Mouse (Mus musculus) CD8-positive naive resting alpha-beta T cell, adult 2 months (primary cell): Measurements from ENCODE around the gene Grin2a.
"Not testable (repeated sequence)": the region's sequence is repeated elsewhere in the genome, so short reads cannot be mapped to it uniquely, and the experiment has no call there.

ENCODE experiments used
- DNase-seq, 2 experiments: peaks; one replicate each; pipeline ENCODE4 v3.0.0; 2022; ENCODE audit warnings: low read depth in 2 of 2, low spot score in 2 of 2

The Grin2a gene

DNA sequence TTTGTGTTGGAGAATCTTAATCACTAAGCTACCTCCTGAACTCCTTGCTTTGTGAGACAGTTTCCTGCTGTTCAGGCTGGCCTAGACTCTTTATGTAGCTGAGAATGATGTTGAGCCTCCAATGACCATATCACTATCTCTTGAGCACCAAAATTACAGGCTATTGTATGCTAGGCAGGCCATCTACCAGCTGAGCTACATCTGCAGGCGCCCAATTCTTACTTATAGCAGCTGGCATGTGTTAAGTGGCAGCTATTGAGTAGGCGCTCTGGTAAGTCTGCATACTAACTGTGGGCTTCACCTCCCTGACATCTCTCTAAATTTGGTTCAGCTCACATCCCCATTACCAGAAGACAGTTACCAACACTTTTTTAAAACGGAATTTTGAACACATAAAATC, 331.3 kb downstream of the Grin2a start:
- DNase-seq: no peak

- no peak for DNase-seq
Measured at GRCm38 (mm10) chr16:9663508-9663907, 331.9 kb downstream of the Grin2a start.

DNA sequence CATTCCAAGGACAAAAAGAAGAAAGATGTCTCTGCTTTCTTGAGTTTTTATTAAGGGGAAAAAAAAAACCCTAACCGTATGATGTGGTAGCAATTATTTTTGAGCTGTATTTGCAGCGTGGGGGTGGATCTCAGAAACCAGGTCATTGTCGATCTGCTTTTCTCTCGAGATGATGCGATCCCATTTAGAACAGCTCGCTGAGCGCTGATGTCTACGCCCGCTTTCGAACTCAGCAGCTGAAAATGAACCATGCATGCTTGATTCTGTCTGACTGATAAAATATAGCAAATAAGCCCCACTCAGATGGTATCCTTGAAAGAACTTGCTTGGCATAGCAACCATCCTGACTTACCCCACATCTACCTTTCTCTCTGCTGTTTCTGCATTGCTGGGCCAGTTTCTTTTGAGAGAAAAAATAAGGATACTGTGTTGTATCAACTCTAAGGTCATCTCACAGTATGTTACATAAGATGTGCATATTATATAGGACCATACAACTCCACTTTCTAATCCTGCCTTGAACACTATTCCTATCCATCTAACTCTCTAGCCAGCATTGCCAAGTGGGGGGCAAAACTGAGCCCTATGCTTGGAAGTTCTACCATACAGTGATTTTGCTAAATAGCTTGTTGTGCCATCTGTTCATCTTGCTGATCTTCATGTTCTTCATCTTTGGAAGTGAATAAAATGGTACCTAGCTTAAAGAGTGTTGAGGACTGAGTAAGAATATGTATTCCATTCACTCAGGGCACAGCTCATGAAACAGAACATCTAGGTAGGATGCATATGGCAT, 369.5 kb downstream of the Grin2a start:
- no peak for DNase-seq

DNA sequence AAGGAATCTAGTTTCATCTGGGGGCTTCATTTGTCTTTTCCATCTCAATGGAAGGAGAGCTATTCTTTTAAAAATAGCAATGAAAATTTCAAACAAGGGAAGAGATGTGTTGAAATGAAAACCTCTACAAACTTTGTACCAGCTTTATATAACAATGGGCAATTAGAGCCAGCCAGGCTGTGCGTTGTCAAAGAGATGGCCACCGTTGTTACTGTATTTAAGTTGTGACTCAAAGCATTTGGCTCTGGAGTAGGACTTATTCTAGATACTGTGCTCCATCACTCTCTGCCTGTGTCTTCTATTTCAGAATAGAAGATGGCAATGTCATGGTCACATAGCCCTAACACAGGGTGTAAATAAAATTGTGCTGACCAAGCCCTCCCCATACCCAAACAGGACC, 371.0 kb downstream of the Grin2a start:
- no peak for DNase-seq

DNA sequence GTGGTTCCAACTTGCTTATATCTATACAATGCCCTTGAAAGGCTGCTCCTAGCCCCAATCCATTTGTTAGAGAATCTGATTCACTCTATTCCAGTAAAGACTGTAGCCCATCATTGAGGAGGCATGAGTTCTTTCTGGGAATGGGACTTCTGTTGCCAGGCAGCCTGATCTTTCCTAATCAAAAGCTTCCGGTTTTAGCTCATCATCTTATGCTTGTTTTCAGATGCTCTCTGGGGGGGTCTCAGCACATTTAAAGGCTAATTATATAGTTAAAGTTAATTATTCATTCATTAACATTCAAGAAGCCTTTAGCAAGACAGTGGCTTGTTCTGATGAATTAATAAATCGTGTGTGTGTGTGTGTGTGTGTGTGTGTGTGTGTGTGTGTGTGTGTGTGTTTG, 377.2 kb downstream of the Grin2a start:
- DNase-seq: no peak

DNA sequence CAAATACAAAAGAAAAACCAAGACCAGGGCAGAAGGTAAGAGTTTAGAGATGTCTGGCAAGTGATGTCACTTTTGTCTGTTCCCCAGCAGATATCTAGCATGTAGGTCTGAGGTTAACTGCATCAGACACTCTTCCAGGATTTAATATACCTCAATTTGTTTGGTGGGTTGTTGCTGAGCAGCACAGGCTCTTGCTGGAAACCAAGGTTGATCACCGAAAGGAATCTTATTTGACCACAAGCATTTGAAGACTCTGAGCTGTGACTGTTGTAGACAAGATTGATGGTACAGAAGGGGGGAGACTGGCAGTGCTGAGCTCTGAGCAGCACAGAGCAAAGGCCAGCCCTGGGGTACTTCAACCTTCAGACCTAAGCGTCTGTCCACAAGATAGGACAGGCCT, 378.1 kb downstream of the Grin2a start:
- no peak for DNase-seq

GRCm38 (mm10) chr16:9616807-9617206, 378.6 kb downstream of the Grin2a start:
- no peak for DNase-seq

DNA sequence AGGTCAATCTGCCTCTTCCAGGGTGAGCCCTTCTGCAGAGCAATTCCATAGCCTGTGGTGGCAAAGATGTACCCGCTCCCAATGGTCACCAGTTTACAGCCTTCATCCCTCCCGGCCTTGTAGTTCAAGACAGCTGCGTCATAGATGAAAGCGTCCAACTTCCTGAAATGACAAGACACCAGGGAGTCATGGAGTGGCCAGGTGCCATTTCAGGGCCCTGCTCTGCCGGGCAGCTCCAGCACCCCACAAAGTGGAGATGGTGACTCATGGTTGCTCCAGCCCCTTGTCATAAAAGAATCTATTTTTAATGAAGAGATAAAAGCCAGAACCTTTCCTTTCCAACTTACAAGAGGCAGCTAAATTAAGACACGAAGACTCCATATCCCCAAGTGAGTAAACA, 382.8 kb downstream of the Grin2a start:
- not testable (repeated sequence) for DNase-seq

DNA sequence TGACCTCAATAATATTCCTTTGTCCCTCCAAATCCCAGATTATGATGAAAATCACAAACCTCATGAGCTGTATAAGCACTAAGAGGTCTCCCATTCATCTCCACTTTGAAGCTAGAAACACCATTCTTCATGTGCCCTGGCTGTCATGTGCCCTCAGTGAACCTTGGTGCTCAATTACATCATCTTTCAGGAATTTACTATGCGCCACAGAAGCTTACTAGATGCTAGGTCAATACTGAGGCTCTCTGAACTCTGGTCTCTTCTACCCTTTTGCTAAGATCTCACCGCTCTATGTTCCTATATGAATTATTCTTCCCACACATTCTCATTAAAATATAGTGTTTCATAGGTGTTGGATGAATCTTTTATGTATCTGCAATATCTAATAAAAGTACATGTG, 387.9 kb downstream of the Grin2a start:
- no peak for DNase-seq

DNA sequence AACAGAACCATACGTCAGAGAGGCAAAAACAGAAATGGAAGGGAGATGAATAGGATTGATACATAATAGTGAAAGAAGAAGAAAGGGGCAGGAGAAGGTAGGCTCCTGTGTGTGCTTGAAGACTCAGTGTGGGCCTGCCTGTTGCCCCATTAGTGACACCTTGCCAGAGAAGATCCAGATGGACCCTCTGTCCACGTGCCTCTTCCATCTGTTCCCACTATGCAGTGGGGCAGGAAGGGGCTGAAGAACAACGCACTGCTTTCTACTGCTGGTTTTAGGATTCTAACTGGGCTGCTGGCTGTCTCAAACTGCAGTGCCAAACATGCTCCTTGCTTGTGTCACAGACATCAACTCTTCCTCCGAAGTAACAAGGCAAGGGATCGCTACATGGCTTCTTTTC, 391.4 kb downstream of the Grin2a start:
- DNase-seq: no peak

GRCm38 (mm10) chr16:9602579-9602978, 392.8 kb downstream of the Grin2a start:
- no peak for DNase-seq

DNA sequence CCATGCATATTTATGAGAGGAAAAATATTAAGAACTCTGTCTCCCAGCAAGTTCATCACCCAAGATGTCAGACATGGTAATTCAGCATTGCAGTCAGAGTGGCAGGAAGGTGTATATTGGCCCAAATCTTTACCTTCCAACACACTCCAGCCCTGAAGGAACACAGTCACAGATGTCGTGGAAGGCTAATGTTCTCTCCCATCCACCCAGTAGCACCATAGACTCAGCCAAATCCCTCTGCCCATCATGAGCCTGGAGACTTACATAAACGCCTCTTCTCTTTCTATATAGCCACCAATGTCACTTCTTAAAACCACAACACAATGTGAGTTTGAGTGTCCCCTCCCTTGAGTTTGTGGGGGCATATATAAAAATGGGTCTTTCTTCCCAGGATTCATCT, 406.2 kb downstream of the Grin2a start:
- no peak for DNase-seq

- no peak for DNase-seq
Measured at GRCm38 (mm10) chr16:9588431-9588830, 406.9 kb downstream of the Grin2a start.

GRCm38 (mm10) chr16:9583981-9584380, 411.4 kb downstream of the Grin2a start:
- no peak for DNase-seq

GRCm38 (mm10) chr16:9571793-9572192, 423.6 kb downstream of the Grin2a start:
- no peak for DNase-seq

DNA sequence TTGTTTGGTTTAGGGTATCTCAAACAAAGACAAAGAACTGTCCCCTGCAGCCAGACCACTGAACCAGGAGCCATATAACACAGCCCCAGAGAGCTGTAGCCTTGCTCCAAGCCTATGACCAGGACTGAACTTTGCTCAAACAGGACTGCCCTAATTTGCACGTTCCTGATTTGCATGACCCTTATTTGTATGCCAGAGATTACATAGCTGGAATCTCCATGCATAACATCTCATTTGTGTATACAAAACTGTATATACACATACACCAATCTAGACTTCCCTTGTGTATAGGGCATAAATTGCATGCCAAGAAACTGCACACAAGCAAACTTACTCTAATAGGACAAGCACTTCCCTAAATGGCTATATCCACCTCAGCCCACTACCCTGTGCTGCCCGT, 428.1 kb downstream of the Grin2a start:
- no peak for DNase-seq

- DNase-seq: no peak
Measured at GRCm38 (mm10) chr16:9561816-9562215, 433.5 kb downstream of the Grin2a start.

DNA sequence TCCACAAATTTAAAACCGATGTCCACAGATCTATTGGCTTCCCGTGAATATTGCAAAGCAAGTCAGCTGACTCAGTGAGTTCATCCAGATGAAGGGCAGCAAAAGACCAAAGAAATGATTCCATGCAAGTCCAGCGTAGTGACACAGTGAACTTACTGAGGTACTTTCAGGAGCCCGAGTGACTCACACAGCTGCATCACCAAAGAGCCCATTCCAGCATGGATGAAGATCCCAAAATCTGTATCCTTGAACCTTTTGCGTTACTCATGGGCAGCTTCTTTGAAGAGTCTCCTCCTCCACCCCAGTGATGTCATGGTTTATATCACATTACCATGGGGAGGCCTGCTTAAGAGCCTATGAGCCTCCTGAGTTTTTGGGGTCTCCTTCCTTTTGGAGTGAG, 460.2 kb downstream of the Grin2a start:
- no peak for DNase-seq

- no peak for DNase-seq
Measured at GRCm38 (mm10) chr16:9533564-9534332, 461.6 kb downstream of the Grin2a start.

DNA sequence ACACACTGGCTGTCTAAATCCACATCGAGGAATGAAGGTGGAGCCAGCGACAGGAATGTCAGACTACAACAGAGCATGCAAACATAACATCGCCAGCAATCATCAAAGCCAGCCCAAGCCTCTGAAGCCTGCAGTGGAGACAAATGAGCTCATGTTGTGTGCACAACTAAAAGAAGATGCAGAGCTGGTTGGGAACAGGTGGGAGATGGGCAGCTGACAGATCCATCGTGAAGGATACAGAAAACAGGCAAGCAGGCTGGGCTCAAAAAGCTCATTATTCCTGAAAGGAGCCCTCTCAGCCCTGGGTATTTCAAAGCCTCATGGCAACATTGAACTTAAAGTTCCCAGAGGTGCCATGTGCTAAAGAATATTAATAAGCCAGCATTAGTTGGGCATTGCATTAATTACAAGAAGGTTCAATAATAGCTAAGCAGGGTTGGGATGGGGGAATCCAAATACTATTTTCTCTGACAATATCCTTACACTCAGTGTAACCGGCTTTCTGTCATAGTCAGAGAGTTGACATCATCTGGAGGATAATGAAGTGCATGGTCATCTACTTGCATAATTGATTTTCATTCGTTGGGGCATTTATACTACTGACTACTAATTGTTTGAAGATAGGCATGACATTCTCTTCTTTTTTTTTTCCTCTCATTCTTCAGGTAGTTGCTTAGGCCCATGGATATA, 462.4 kb downstream of the Grin2a start:
- no peak for DNase-seq

GRCm38 (mm10) chr16:9527214-9527613, 468.1 kb downstream of the Grin2a start:
- no peak for DNase-seq

DNA sequence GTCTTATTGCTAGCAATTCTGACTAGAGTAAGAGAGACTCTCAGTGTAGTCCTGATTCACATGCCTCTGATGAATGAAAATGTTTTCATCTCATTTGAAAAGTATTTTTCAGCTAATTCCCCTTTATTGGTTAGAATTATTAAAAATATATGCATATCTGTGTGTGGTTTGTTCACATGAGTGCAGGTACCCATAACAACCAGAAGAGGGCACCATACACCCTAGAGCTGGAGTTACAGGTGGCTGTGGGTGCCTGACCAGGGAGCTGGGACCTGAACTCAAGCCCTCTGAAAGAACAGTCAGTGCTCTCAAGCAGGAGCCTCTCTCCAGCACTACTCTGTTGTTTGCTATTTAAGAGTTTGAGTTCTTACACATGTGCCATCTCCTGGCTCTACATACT, 472.0 kb downstream of the Grin2a start:
- DNase-seq: no peak
